In genomic region chr6:34599171-34599570, GRCm38 (mm10) we compare ENCODE assay signal across 10 mouse cellular contexts. TPM values are rescaled to one million over a fixed set of nuclear protein-coding genes. Genes with fewer than 3 reads are reported as not detected.
DNase-seq lines count a peak whose midpoint lies in the region; ATAC-seq and TF ChIP-seq lines count a peak whose summit lies in the region.
"Had no signal": no experiment of that assay in that cellular context is flagged by ENCODE, and none has a peak within 500 bp of the region (broad histone marks: within the 10 kb centered on the region; RNA-seq: fewer than 3 reads in every experiment).

No protein-coding gene starts in this region.

- H3K27ac ChIP-seq in forebrain, postnatal 0 days (ENCODE audit: low read depth, low read length), result no peak overlapping the region
- H3K27ac ChIP-seq in forebrain, embryonic 12.5 days, result no peak overlapping the region
- peak overlapping the region; percentile 77 for H3K27ac ChIP-seq in lung, embryonic 16.5 days (ENCODE audit: low read length)
- H3K27ac ChIP-seq in limb, embryonic 10.5 days, result peak overlapping the region; percentile 84; the same call in 1 of the 2 replicates
- no peak overlapping the region for H3K27ac ChIP-seq in neural tube, embryonic 15.5 days (replicated peaks)

- no peaks in the 10 kb centered on the region for H3K27me3 ChIP-seq in forebrain, postnatal 0 days (ENCODE audit: insufficient read depth, low read length)
- no peaks in the 10 kb centered on the region for H3K27me3 ChIP-seq in forebrain, embryonic 12.5 days
- H3K27me3 ChIP-seq in lung, embryonic 16.5 days (ENCODE audit: control insufficient read depth, insufficient read depth, low read depth, low read length), result no peaks in the 10 kb centered on the region
- no peaks in the 10 kb centered on the region for H3K27me3 ChIP-seq in limb, embryonic 10.5 days (ENCODE audit: low read depth, poor library complexity, severe bottlenecking)
- H3K27me3 ChIP-seq in neural tube, embryonic 15.5 days (replicated peaks), result no peaks in the 10 kb centered on the region

- peaks cover 3% of the 10 kb centered on the region; the same call in 1 of the 2 replicates for H3K4me1 ChIP-seq in forebrain, postnatal 0 days (ENCODE audit: insufficient read depth)
- H3K4me1 ChIP-seq in forebrain, embryonic 12.5 days, result peaks cover 23% of the 10 kb centered on the region
- peaks cover 22% of the 10 kb centered on the region for H3K4me1 ChIP-seq in lung, embryonic 16.5 days (replicated peaks; ENCODE audit: control insufficient read depth, insufficient read depth, low read length)
- peaks cover 55% of the 10 kb centered on the region for H3K4me1 ChIP-seq in limb, embryonic 10.5 days
- peaks cover 9% of the 10 kb centered on the region for H3K4me1 ChIP-seq in neural tube, embryonic 15.5 days

- peak overlapping the region; percentile 40 for H3K4me2 ChIP-seq in forebrain, postnatal 0 days (ENCODE audit: low read depth)
- no peak overlapping the region for H3K4me2 ChIP-seq in forebrain, embryonic 12.5 days
- peak overlapping the region; percentile 47 for H3K4me2 ChIP-seq in lung, embryonic 16.5 days (ENCODE audit: low read depth, low read length)
- H3K4me2 ChIP-seq in neural tube, embryonic 15.5 days, result peak overlapping the region; percentile 51

- ATAC-seq in forebrain, postnatal 0 days, result no peak
- ATAC-seq in forebrain, embryonic 12.5 days (ENCODE audit: low FRiP score), result no peak
- ATAC-seq in lung, embryonic 16.5 days (ENCODE audit: low read depth), result no peak
- no peak for ATAC-seq in neural tube, embryonic 15.5 days (ENCODE audit: low FRiP score)

- no peak for TF ChIP-seq CTCF in forebrain, postnatal 0 days (IDR thresholded peaks at IDR 0.05; ENCODE audit: low read depth)

- no peaks in the 10 kb centered on the region for H3K36me3 ChIP-seq in forebrain, postnatal 0 days (ENCODE audit: insufficient read depth)
- H3K36me3 ChIP-seq in forebrain, embryonic 12.5 days (replicated peaks), result no peaks in the 10 kb centered on the region
- no peaks in the 10 kb centered on the region for H3K36me3 ChIP-seq in lung, embryonic 16.5 days (ENCODE audit: control insufficient read depth, insufficient read depth, low read length)
- H3K36me3 ChIP-seq in limb, embryonic 10.5 days, result no peaks in the 10 kb centered on the region
- no peaks in the 10 kb centered on the region for H3K36me3 ChIP-seq in neural tube, embryonic 15.5 days

- 58% methylated on average over 9 of the region's 9 CpGs for WGBS in forebrain, postnatal 0 days
- 68% methylated on average over 9 of the region's 9 CpGs for WGBS in forebrain, embryonic 12.5 days
- WGBS in lung, embryonic 16.5 days, result 21% methylated on average over 9 of the region's 9 CpGs
- 80% methylated on average over 9 of the region's 9 CpGs for WGBS in limb, embryonic 10.5 days
- WGBS in neural tube, embryonic 15.5 days, result 69% methylated on average over 9 of the region's 9 CpGs

- no peaks in the 10 kb centered on the region for H3K9me3 ChIP-seq in forebrain, postnatal 0 days (ENCODE audit: low read length)
- no peaks in the 10 kb centered on the region for H3K9me3 ChIP-seq in forebrain, embryonic 12.5 days
- no peaks in the 10 kb centered on the region for H3K9me3 ChIP-seq in lung, embryonic 16.5 days (ENCODE audit: control insufficient read depth, low read length)
- H3K9me3 ChIP-seq in limb, embryonic 10.5 days (replicated peaks), result no peaks in the 10 kb centered on the region
- H3K9me3 ChIP-seq in neural tube, embryonic 15.5 days (replicated peaks), result no peaks in the 10 kb centered on the region

- H3K4me3 ChIP-seq in forebrain, postnatal 0 days (ENCODE audit: low read depth, low read length), result 0 out of 2 replicates have a peak overlapping the region, but pooled peaks have one; percentile 2
- no peak overlapping the region for H3K4me3 ChIP-seq in forebrain, embryonic 12.5 days (replicated peaks)
- peak overlapping the region; percentile 57 for H3K4me3 ChIP-seq in lung, embryonic 16.5 days (ENCODE audit: low read length)
- peak overlapping the region; percentile 40 for H3K4me3 ChIP-seq in limb, embryonic 10.5 days
- H3K4me3 ChIP-seq in neural tube, embryonic 15.5 days (replicated peaks), result peak overlapping the region; percentile 31

- peak overlapping the region; percentile 1; the same call in 1 of the 2 replicates for H3K9ac ChIP-seq in forebrain, postnatal 0 days
- H3K9ac ChIP-seq in forebrain, embryonic 12.5 days, result no peak overlapping the region
- peak overlapping the region; percentile 67 for H3K9ac ChIP-seq in lung, embryonic 16.5 days (ENCODE audit: low read length)
- no peak overlapping the region for H3K9ac ChIP-seq in neural tube, embryonic 15.5 days (replicated peaks)

- peak; percentile 5 for DNase-seq in forebrain, postnatal 0 days
- no peak for DNase-seq in lung, postnatal 36 days
- DNase-seq in limb, embryonic 10.5 days (ENCODE audit: low spot score), result no peak
- no peak for DNase-seq in layer of hippocampus, adult 11-12 months (ENCODE audit: low spot score)
- DNase-seq in frontal cortex, postnatal 36 days (ENCODE audit: low spot score in 2 of 2), result no peak
- DNase-seq: kidney, adult 11 months had no signal

RNA-seq across cellular contexts. Expression of gene Cald1, which starts 0.9 kb away (rescaled TPM):
- 19.6 and 28.5 TPM in 2 replicates for total RNA-seq in forebrain, postnatal 0 days (2014; rRNA removed)
- polyA plus RNA-seq in forebrain, postnatal 0 days (2015; fragmentation: Nextera tagmentation; extraction: Ambion mirVana), result 32.5 and 40.8 TPM in 2 replicates
- polyA plus RNA-seq in forebrain, embryonic 12.5 days (2016; fragmentation: Nextera tagmentation; extraction: Ambion mirVana), result 105 and 133 TPM in 2 replicates
- 243 and 279 TPM in 2 replicates for polyA plus RNA-seq in lung, embryonic 16.5 days (2015; fragmentation: Nextera tagmentation; extraction: Ambion mirVana)
- polyA plus RNA-seq in limb, embryonic 10.5 days (2016; fragmentation: Nextera tagmentation; extraction: Ambion mirVana), result 89.4 and 131 TPM in 2 replicates
- polyA plus RNA-seq in neural tube, embryonic 15.5 days (2015; fragmentation: Nextera tagmentation; extraction: Ambion mirVana), result 59.2 and 102 TPM in 2 replicates
- total RNA-seq: common myeloid progenitor, adult 5-6 weeks had no signal

Comparison
In these comparisons a context has a peak if more than half of its experiments do, and no peak if none do; other contexts are left out.
1. H3K9ac ChIP-seq: peak in forebrain, postnatal 0 days (single experiment) and lung, embryonic 16.5 days (single experiment); none in forebrain, embryonic 12.5 days (single experiment) and neural tube, embryonic 15.5 days (single experiment).
2. H3K27ac ChIP-seq: peak in lung, embryonic 16.5 days (single experiment) and limb, embryonic 10.5 days (single experiment); none in forebrain, postnatal 0 days (single experiment), forebrain, embryonic 12.5 days (single experiment) and neural tube, embryonic 15.5 days (single experiment).